Mouse (Mus musculus) stomach, postnatal 0 days (tissue): Measurements from ENCODE around the gene Afg1l. TPM values are rescaled to one million over a fixed set of nuclear protein-coding genes. Genes with fewer than 3 reads are reported as not detected.

Experiments
- ATAC-seq: fragments of 200-750 bp; cut with Nextera tagmentation; 2 replicates; pipeline ENCODE4 v1.8.0; 2017; ENCODE audit not compliant: low FRiP score, low TSS enrichment
- DNase-seq: peaks from one replicate; pipeline ENCODE4 v3.0.0-alpha.2; 2016; ENCODE audit warnings: low spot score
- H3K27ac ChIP-seq: fragments of 300-500 bp; sonication (generic); replicated peaks from 2 replicates; pipeline ENCODE4 v1.5.1; 2014; ENCODE audit warnings: mild to moderate bottlenecking, control low read depth
- H3K27me3 ChIP-seq: fragments of 300-500 bp; sonication (generic); 2 replicates; pipeline ENCODE4 v1.6.1; 2014; ENCODE audit warnings: low read length; ENCODE audit not compliant: control insufficient read depth, insufficient read depth
- H3K36me3 ChIP-seq: fragments of 300-500 bp; sonication (generic); 2 replicates; pipeline ENCODE4 v1.6.1; 2014; ENCODE audit warnings: low read length, mixed read lengths; ENCODE audit not compliant: control insufficient read depth, insufficient read depth
- H3K4me1 ChIP-seq: fragments of 300-500 bp; sonication (generic); replicated peaks from 2 replicates; pipeline ENCODE4 v1.6.1; 2014; ENCODE audit warnings: antibody characterized with exemption; ENCODE audit not compliant: control insufficient read depth, insufficient read depth
- H3K4me2 ChIP-seq: fragments of 300-500 bp; sonication (generic); replicated peaks from 2 replicates; pipeline ENCODE4 v1.6.1; 2014; ENCODE audit warnings: low read depth, mild to moderate bottlenecking, control low read depth, moderate library complexity
- H3K4me3 ChIP-seq: fragments of 300-500 bp; sonication (generic); 2 replicates; pipeline ENCODE4 v1.5.1; 2014; ENCODE audit warnings: low read depth, low read length, control low read depth
- H3K9ac ChIP-seq: fragments of 300-500 bp; sonication (generic); 2 replicates; pipeline ENCODE4 v1.6.1; 2014; ENCODE audit warnings: mild to moderate bottlenecking, low read length, control low read depth, mixed read lengths
- H3K9me3 ChIP-seq: fragments of 300-500 bp; sonication (generic); 2 replicates; pipeline ENCODE4 v1.6.1; 2016; ENCODE audit warnings: low read length; ENCODE audit not compliant: control insufficient read depth
- CTCF ChIP-seq: IDR thresholded peaks from 2 replicates; pipeline ENCODE4 v1.5.1; 2016; ENCODE audit warnings: antibody characterized with exemption, low read depth, mild to moderate bottlenecking, moderate library complexity
- EP300 ChIP-seq: optimal IDR thresholded peaks from 2 replicates; pipeline ENCODE3; 2016; ENCODE audit warnings: antibody characterized with exemption
- WGBS: fragments of 180-500 bp; shearing (Covaris S2); extraction: QIAGEN DNeasy Blood & Tissue Kit; methylation state at CpG from one replicate; pipeline ENCODE4 v1.1.7; 2014; 5-methylcytosine and 5-hydroxymethylcytosine counted together
- polyA plus RNA-seq: library from polyadenylated mRNA; unstranded; fragments of >200 nt; fragmentation: Nextera tagmentation; extraction: Ambion mirVana; gene quantifications from 2 replicates; pipeline ENCODE4 v1.2.1, GENCODE M21; 2015

Gene Afg1l
- polyA plus RNA-seq, 1 experiment from 2014 or later, result 6.4 TPM

- Histone ChIP-seq H3K4me3 (no peak overlapping the region), H3K4me1 (no peaks in the 10 kb centered on the region), H3K27me3 (no peaks in the 10 kb centered on the region), H3K36me3 (no peaks in the 10 kb centered on the region), H3K9ac (no peak overlapping the region), H3K27ac (no peak overlapping the region), H3K9me3 (no peaks in the 10 kb centered on the region), H3K4me2 (no peak overlapping the region)
- whole genome bisulfite sequencing, result 0% methylated on average over 1 of the region's 1 CpGs
- DNase-seq, result no peak
- ATAC-seq, result no peak
- TF ChIP-seq EP300 (no peak), CTCF (peak; percentile 86)
Measured at GRCm38 (mm10) chr10:42295028-42295427, 183.3 kb downstream of the Afg1l start.

GRCm38 (mm10) chr10:42294392-42294791 lies 184.0 kb downstream of the Afg1l start:
- Histone ChIP-seq H3K4me3 (no peak overlapping the region), H3K4me1 (no peaks in the 10 kb centered on the region), H3K9me3 (no peaks in the 10 kb centered on the region), H3K4me2 (no peak overlapping the region), H3K27ac (no peak overlapping the region), H3K9ac (no peak overlapping the region), H3K36me3 (no peaks in the 10 kb centered on the region), H3K27me3 (no peaks in the 10 kb centered on the region)
- WGBS, result 65% methylated on average over 2 of the region's 2 CpGs
- DNase-seq (no peak), ATAC-seq (no peak)
- TF ChIP-seq EP300 (no peak), CTCF (no peak)

- Histone ChIP-seq H3K9me3 (no peaks in the 10 kb centered on the region), H3K9ac (no peak overlapping the region), H3K36me3 (no peaks in the 10 kb centered on the region), H3K4me3 (no peak overlapping the region), H3K27me3 (no peaks in the 10 kb centered on the region), H3K4me2 (no peak overlapping the region), H3K4me1 (no peaks in the 10 kb centered on the region), H3K27ac (no peak overlapping the region)
- 53% methylated on average over 4 of the region's 4 CpGs for WGBS
- DNase-seq, result no peak
- ATAC-seq, result no peak
- TF ChIP-seq CTCF (no peak), EP300 (no peak)
Measured at GRCm38 (mm10) chr10:42293877-42294276, 184.5 kb downstream of the Afg1l start.

- Histone ChIP-seq H3K4me1 (no peaks in the 10 kb centered on the region), H3K36me3 (no peaks in the 10 kb centered on the region), H3K4me2 (no peak overlapping the region), H3K4me3 (no peak overlapping the region), H3K27ac (no peak overlapping the region), H3K9ac (no peak overlapping the region), H3K27me3 (no peaks in the 10 kb centered on the region), H3K9me3 (no peaks in the 10 kb centered on the region)
- DNase-seq, result peak; percentile 67
- no peak for ATAC-seq
- peak; percentile 80 for TF ChIP-seq CTCF
- no peak for TF ChIP-seq EP300
- WGBS, result 66% methylated on average over 5 of the region's 5 CpGs
Measured at GRCm38 (mm10) chr10:42291360-42291759, 187.0 kb downstream of the Afg1l start.

GRCm38 (mm10) chr10:42287666-42288065 lies 190.7 kb downstream of the Afg1l start:
- WGBS, result 48% methylated on average over 1 of the region's 1 CpGs
- DNase-seq, result no peak

GRCm38 (mm10) chr10:42278307-42278850 lies 200.0 kb downstream of the Afg1l start:
- peak overlapping the region; percentile 99 for H3K4me2 ChIP-seq
- WGBS, result 2% methylated on average over 38 of the region's 38 CpGs
- no peaks in the 10 kb centered on the region for H3K36me3 ChIP-seq
- peak overlapping the region; percentile 65 for H3K9ac ChIP-seq
- peak overlapping the region; percentile 99 for H3K27ac ChIP-seq
- no peak for DNase-seq
- TF ChIP-seq CTCF, result no peak
- TF ChIP-seq EP300, result no peak
- H3K4me1 ChIP-seq, result peaks cover 6% of the 10 kb centered on the region
- ATAC-seq, result no peak
- no peaks in the 10 kb centered on the region for H3K27me3 ChIP-seq
- peak overlapping the region; percentile 81 for H3K4me3 ChIP-seq
- no peaks in the 10 kb centered on the region for H3K9me3 ChIP-seq

More at GRCm38 (mm10) chr10:42287666-42288065, 190.7 kb downstream of the Afg1l start:
- no peak overlapping the region for H3K27ac ChIP-seq
- TF ChIP-seq EP300 (no peak), CTCF (no peak)
- no peaks in the 10 kb centered on the region for H3K4me1 ChIP-seq
- no peak overlapping the region for H3K4me2 ChIP-seq
- ATAC-seq, result no peak
- H3K9ac ChIP-seq, result no peak overlapping the region
- H3K9me3 ChIP-seq, result no peaks in the 10 kb centered on the region
- H3K36me3 ChIP-seq, result no peaks in the 10 kb centered on the region
- no peak overlapping the region for H3K4me3 ChIP-seq
- H3K27me3 ChIP-seq, result no peaks in the 10 kb centered on the region
